Mouse (Mus musculus) frontal cortex, postnatal 25 days (tissue): ENCODE data around the gene Susd1.
"Not testable (repeated sequence)": the region's sequence is repeated elsewhere in the genome, so short reads cannot be mapped to it uniquely, and the experiment has no call there.

Experiments used
- DNase-seq, 2 experiments: peaks; one replicate each; pipeline ENCODE4 v3.0.0; 2022; ENCODE audit warnings: low spot score in 2 of 2

The Susd1 gene

GRCm38 (mm10) chr4:59286351-59286750 lies 152.1 kb downstream of the Susd1 start:
- DNase-seq = not testable (repeated sequence)

- DNase-seq = no peak
These were observed 155.5 kb downstream of the Susd1 start for GRCm38 (mm10) chr4:59282699-59283487.

GRCm38 (mm10) chr4:59282137-59282536 lies 156.3 kb downstream of the Susd1 start:
- DNase-seq = no peak

GRCm38 (mm10) chr4:59280876-59281275 lies 157.6 kb downstream of the Susd1 start:
- DNase-seq = no peak

- DNase-seq = no peak
These were observed 159.3 kb downstream of the Susd1 start for GRCm38 (mm10) chr4:59279111-59279510.

- DNase-seq = no peak
These were observed 160.0 kb downstream of the Susd1 start for GRCm38 (mm10) chr4:59278410-59278809.

- DNase-seq = no peak
These were observed 160.5 kb downstream of the Susd1 start for GRCm38 (mm10) chr4:59277958-59278357.

GRCm38 (mm10) chr4:59275956-59276355 lies 162.5 kb downstream of the Susd1 start:
- DNase-seq = no peak

- no peak for DNase-seq
These were observed 162.9 kb downstream of the Susd1 start for GRCm38 (mm10) chr4:59275494-59275893.

- no peak for DNase-seq
These were observed 164.3 kb downstream of the Susd1 start for GRCm38 (mm10) chr4:59274136-59274535.

- no peak for DNase-seq
These were observed 165.1 kb downstream of the Susd1 start for GRCm38 (mm10) chr4:59273342-59273741.

- DNase-seq = no peak
These were observed 172.8 kb downstream of the Susd1 start for GRCm38 (mm10) chr4:59265631-59266030.

GRCm38 (mm10) chr4:59265182-59265581 lies 173.3 kb downstream of the Susd1 start:
- no peak for DNase-seq
